Mouse (Mus musculus) spleen, embryonic (tissue): ENCODE results near the gene Ldb2.

Source experiments
- CTCF ChIA-PET: fragments of 350-600 bp; sonication (Branson Sonifier 250); formaldehyde crosslinking; loops from one replicate; lab custom pipeline; 2022; lab: Charles Lee

The Ldb2 gene

DNA sequence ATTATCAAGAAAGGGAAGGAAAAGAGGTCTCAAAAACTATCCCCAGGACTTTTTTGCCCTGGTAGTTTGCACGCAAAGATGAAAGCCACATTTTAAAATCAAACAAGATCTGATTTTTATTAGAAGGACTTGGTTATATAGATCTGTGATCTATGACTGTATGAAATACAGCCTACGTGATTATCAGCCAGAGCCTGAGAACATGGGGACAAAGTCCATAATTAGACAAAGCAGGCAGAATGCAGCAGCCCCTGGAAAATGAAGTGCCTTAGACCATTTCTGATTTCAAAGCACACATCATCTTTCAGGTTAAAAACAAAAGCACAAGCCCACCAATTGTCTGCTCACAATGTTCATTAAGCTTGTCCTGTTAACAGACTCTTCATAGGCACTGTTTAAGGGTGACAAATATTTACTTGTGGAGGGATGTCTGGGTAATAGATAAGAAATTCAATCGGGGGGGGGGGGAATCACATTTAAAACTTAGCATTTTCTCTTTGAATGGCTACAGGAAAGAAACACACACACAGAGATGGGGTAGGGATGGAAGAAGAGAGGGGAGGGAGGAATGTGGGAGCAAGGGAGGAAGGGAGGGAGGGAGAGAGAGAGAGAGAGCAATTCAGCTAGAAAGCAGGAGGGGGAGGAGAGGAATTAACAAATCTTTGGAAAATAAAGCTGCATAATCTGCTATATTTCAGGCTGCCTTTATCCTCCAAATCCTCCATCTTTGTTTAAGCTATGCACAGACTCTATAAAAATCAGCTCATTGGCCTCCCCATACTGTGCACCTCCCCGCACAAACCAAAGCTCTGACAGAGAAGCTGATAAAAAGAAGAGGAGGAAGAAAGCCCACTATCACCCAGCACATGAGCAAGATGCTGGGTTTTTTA lies 153.3 kb downstream of the Ldb2 start:
- CTCF ChIA-PET, result no interaction called here

- CTCF ChIA-PET, result no interaction called here
Measured at GRCm38 (mm10) chr5:44643079-44643478, 156.4 kb downstream of the Ldb2 start.

- CTCF ChIA-PET, result no interaction called here
Measured at GRCm38 (mm10) chr5:44641060-44641459, 158.4 kb downstream of the Ldb2 start.

- CTCF ChIA-PET, result no interaction called here
Measured at GRCm38 (mm10) chr5:44635546-44635945, 163.9 kb downstream of the Ldb2 start.

DNA sequence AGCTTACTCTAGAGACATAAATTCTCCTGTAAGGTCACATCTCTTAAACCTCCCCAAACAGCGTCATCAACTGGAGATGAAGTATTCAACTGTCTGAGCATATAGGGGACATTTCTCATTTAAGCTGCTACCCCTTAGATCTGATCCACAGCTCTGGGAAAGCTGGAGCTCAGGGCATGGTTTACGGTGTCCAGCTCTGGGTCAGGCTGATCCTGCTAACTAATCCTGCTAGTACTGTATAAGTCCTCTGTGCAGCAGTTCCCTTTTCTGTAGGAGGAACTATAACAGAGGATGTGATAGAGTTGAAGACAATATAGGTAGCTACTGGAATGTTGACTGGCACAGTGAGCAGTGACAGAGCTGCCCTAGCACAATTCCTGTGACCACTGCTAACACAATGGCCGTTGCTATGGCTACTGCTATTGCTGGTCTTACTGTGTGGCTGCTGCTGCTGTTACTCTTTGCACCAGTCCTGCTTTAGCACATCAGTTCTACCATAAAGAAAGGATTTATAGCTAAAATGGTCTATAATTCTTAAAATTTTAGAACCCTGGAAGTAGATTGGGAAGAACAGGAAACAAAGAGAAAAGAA lies 170.3 kb downstream of the Ldb2 start:
- CTCF ChIA-PET, result no interaction called here

GRCm38 (mm10) chr5:44627487-44627886 lies 172.0 kb downstream of the Ldb2 start:
- CTCF ChIA-PET, result no interaction called here

DNA sequence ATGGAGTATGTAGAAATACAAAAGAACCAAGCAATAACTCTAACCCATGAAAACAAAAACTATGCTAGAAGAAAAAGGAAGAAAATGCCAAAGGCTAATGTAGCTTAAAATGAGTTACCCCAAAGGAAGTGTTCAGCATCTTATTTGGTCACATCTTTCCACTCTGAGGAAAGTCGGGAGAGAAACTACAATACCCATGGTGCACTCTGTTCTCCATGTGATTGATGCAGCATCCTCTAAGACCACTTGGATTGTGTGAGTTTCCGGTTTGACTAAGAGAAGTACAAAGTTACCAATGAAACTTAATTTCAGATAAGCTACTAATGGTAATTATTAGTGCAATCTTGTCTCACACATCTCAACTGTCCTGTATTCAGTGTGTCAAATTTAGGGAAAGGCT lies 172.6 kb downstream of the Ldb2 start:
- CTCF ChIA-PET, result no interaction called here

DNA sequence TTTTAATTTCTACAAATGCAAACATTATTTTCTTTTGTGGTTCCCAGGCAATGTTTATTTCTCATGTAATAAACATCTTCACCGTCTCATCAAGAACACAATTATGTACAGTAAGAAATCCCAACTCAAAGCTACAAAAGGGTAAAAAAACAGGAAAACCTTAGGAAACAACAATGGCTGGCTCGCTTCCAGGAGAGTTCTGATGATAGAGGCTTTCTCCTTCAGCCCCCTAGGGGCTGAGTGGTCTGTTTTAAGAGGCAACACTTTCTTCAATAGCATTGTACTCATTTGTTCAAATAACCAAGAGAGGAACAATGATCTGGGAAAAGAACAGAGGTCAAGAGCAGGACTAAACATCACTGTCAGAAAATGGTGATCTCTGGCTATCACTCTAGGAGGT lies 173.4 kb downstream of the Ldb2 start:
- CTCF ChIA-PET, result no interaction called here

DNA sequence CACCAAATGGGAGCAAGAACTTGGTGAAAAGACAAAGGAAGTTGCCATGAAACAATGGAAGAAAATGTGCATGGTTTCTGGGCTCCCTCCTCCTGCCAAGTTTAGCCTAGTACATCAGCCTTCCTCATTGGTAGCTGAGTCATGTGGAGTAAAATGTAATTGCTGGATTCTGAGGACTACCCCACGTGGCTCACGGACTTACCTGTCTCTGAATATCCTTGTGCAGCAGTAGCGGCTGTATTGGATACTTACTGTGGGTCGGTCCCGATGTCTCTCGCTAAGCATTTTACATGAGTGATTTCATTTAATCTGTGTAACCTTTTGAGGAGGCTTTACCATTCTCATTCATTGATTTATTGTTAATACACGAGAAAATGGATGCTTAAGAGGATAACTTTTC lies 183.8 kb downstream of the Ldb2 start:
- CTCF ChIA-PET, result no interaction called here

GRCm38 (mm10) chr5:44608901-44609300 lies 190.6 kb downstream of the Ldb2 start:
- CTCF ChIA-PET, result no interaction called here

- CTCF ChIA-PET, result no interaction called here
Measured at GRCm38 (mm10) chr5:44601340-44601739, 198.1 kb downstream of the Ldb2 start.

DNA sequence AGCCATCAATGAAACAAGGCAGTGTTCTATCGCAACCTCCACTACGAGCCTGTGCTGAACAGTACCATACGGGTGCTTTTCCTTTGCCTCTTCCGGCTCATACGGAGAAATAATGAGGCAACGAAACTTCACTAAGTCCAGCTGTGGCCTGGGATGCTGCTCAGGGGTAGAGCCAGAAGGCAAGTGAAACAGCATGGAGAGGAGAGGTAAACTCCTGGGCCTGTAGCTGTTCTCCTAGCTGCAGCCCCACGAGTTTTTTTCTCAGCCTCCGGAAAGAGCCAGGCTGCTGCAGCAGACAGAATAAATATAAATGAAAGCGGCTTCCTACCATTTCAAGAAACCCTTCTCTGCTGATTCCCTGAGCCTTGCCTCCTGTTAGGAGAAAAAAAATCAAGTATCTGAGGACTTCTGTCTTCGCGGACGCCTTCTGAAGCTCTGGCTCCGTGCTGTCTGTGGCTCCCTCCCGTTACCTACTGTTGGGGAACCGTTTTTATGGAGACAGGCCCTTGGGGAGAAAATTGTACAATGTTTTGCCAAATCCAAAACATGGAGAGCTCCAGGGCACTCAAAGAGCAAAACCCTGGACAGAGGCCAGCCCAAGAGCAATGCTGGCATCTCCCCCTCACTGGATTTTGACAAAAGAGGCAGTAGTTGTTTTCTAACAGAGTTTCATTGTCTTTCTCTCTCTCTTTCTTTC lies 205.8 kb downstream of the Ldb2 start:
- CTCF ChIA-PET, result no interaction called here

- CTCF ChIA-PET, result no interaction called here
Measured at GRCm38 (mm10) chr5:44590750-44591149, 208.7 kb downstream of the Ldb2 start.

- CTCF ChIA-PET, result no interaction called here
Measured at GRCm38 (mm10) chr5:44589318-44589717, 210.2 kb downstream of the Ldb2 start.

GRCm38 (mm10) chr5:44586571-44586970 lies 212.9 kb downstream of the Ldb2 start:
- CTCF ChIA-PET, result no interaction called here

- CTCF ChIA-PET, result no interaction called here
Measured at GRCm38 (mm10) chr5:44579899-44580459, 219.5 kb downstream of the Ldb2 start.

DNA sequence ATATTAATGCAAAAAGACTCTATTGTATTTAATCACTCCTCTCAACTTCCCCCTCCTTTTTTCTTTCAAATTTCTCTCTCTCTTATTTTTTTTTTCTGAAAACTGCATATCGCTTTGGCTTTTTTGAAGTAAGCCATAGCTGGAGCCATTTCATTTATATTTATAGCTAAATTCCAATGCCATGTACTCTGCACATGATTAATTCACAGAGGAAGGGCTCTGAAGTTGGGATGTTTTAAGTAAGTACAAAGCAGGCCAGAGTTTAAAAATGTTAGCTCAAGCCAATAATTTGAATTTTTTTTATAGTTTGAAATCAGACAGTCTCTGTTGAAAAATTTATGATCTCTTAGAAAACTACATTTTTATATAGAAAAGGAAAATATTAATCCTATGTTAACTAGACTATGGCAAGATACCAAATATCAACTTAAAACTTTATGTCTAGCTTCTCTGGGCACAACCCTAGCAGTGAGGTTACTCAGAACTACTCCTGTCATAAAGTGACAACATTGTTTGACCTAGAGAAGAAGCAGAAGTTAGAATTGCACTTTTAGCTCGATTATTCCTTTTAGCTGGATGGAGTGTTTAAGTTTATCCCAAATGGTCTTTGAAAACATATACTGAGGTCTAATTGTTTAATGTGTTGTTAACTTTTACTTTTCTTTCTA lies 222.7 kb downstream of the Ldb2 start:
- CTCF ChIA-PET, result interaction anchor here (0.6 kb wide), 2 partner anchors 20 to 1213 kb away, joined by 3 to 17 read pairs; no protein-coding TSS in a partner anchor

DNA sequence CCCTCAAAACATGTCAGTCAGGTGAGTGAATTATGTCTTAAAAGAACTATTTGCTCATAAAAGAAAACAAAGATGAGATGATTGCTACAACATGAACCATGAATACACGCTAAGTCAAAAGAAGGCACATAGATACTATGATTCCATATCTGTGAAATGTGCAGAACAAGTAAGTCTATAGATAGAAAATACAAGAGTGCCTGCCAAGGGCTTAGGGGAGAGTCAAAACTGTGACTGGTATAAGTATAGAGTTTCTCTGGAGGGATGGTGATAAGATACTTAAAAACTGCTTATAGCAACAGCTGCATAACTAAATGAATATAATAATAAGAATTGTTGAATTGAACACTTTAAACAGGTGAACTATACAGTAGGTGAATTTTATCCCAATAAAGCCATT lies 224.8 kb downstream of the Ldb2 start:
- CTCF ChIA-PET, result no interaction called here

GRCm38 (mm10) chr5:44553765-44554352 lies 245.6 kb downstream of the Ldb2 start:
- CTCF ChIA-PET, result no interaction called here

DNA sequence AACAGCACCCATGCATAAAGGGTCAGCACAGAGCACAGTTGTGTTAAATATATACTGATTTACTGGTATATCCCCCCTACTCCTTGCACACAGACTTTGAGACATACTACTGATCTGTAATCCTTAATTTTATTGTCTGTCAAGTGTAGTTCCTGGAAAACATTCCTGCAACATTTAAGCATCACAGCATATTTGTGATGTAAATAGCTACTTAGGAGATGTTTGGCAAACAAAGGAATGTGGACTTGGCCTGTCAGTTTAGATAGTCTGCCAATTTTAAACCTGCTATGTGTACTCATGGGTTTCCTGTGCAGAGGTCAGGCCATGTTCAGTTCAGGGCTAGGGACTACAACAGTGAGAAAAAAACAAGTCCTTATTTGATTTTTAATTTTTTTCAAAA lies 246.3 kb downstream of the Ldb2 start:
- CTCF ChIA-PET, result no interaction called here

DNA sequence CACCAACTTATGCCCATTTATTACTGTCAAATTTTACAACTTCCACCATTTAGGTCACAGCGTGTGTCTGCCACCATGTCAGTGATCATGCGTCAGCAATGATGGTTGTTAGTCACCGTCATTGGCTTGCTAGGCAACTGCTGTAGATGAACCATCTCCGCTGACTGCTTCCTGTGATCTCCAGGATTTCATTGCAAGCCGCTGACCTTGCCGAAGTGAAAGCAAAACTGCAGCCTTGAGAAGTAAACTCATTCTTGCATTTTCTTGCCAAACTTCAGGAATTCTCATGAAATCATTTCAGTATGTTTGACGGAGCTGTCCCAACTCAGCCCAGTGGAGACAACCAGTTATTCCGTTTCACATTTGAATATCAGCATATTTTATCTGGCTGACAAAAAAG lies 247.4 kb downstream of the Ldb2 start:
- CTCF ChIA-PET, result no interaction called here
